Mouse (Mus musculus) liver, adult 10 weeks (tissue): ENCODE measurements around the gene B3gnt9. TPM values are rescaled to one million over a fixed set of nuclear protein-coding genes. Genes with fewer than 3 reads are reported as not detected.

ENCODE experiments used
- polyA plus RNA-seq: library from polyadenylated mRNA; stranded (reverse); fragments of 350-450 nt; fragmentation: Illumina TruSeq; extraction: RNeasy Lipid Tissue Mini Kit (QIAGEN cat#74804); gene quantifications from one replicate; pipeline ENCODE4 v1.2.3, GENCODE M21; 2014; ENCODE audit warnings: low read depth, low replicate concordance

B3gnt9 gene
- polyA plus RNA-seq, result not detected

DNA sequence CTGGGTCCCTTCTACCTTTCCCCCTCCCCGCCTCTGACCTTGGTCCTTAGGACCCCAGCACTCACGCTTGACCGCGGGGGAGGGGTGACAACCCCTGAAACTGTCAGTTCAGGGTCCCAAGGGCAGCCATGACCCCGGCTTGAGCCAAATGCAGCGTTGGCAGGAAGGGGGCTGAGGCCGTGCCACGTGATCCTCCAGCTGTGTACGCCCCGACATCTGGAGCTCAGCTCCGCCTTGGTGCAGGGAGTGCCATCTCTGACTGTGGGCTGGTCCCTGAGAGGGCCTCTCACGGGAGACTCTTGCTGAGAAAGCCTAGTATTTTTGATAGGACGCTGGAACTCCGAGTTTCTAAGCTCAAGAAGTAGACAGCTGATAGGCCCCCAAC is at the start of gene B3gnt9:
TSS of gene B3gnt9 (minus strand) at position 188 of the 385 bp plus-strand sequence.

DNA sequence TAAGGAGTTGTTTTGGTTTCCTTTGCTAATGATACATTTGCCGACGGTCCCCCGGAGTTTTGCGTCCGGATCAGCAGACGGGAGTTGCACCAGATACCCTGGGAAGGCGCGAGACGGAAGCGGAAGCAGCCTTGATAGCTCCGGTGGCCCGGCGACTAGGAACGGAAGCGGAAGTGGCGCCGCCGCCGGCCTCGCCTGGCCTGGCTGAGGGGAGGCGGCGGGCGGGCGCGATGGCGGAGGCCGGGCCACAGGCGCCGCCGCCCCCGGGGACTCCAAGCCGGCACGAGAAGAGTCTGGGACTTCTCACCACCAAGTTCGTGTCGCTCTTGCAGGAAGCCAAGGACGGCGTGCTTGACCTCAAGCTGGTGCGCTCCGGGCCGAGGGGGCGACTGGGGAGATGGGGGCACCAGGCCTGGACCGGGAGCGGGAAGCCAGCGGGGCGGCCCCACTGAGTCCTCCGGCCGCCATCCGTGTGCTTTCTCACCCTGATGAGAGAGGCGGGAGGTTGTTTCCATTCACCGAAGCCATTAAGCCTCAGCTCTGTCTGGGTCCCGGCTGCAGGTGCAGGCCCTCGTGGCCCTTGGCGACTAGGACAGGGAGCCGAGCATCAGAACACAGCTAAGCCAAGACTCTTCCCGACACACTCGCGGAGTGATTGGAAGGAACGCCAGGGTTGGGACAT is 42.7 kb upstream of the B3gnt9 start, which contains the start of gene E2f4:
TSS of gene E2f4 (plus strand) at position 153 of the 682 bp plus-strand sequence.

DNA sequence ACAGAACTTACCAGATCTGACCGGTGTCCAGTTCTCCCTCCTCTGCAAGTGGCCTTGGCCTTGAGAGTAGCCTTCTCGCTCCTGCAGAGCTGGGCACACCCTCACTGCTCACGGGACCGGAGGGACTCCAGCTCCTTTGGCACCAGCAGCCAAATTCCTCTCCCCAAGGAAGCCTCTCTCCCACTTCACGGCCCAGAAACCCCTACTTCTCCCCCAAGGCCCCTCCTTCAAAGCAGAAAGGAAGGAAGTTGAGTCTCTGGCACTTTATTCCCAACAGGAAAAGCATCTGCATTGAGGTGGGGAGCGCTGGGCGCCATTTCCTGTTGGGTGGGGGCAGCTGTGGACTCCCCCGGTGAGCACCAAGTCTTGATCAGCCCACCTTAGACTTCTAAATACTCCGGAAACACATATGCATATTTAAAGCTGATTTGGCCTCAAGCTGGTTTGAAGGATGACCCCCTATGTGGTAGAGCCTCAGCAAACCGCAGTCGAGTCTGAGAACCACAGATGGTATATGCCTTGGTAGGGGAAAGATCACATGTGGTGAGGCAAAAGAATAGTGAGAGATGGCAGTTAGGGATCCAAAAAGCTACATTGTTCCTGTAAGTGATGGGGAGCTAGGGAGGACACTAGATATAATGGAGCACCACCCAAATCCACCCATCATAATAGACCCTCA is 41.1 kb upstream of the B3gnt9 start, which contains the start of gene Exoc3l:
TSS of gene Exoc3l (minus strand) at position 207 of the 679 bp plus-strand sequence.

DNA sequence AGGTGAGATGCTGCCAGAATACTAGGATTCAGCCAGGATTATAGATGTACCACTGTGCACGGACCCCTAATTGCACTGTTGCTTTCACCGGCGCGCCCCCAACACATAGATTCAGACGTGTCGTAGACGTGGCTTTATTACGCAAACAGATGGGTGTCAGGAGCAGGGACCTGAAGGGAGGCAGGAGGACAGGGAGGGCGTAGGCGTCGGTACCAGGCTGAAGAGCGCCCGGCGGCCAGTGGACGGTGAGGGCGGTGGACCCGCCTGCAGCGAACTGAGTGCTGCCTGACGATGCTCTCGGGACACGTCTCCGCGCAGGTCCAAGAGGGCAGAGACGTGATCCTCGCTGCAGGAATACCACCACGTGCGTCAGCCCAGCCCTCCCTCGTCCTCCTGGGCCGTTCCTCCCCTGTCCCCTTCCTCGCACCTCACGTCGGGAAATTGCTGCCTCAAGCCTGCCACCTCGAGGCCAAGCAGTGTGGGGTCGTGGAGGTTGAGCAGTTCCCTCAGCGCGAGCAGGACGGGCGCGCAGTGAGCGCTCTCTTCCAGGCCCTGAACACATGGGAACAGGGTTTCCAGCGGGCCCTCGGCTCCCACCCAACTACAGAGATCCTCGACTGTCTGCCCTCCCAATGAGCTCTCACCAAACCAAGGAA is 35.0 kb upstream of the B3gnt9 start, which contains the start of gene 4931428F04Rik:
TSS of gene 4931428F04Rik (minus strand) at position 60 of the 656 bp plus-strand sequence.

DNA sequence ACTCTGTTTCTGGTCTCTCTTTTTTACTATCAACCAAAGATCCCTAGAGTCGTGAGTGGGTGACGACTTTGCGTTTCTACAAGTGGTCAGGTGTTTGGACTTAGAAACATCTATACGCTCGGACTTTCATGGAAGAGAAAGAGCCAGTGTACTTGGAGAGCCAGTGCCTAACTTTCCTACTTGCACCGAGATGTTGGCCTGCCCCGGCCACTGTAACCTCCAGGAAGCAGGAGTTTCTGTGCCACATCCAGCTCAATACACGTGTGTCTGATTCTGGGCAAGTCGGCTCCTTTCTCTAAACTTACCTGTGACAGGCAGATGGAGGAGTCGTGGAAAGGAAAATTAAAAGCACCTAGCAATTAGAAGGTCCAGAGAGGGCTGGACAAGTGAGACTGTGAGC is 20.9 kb upstream of the B3gnt9 start, which contains the start of gene Nol3:
TSS of gene Nol3 (plus strand) at position 301 of the 400 bp plus-strand sequence.

DNA sequence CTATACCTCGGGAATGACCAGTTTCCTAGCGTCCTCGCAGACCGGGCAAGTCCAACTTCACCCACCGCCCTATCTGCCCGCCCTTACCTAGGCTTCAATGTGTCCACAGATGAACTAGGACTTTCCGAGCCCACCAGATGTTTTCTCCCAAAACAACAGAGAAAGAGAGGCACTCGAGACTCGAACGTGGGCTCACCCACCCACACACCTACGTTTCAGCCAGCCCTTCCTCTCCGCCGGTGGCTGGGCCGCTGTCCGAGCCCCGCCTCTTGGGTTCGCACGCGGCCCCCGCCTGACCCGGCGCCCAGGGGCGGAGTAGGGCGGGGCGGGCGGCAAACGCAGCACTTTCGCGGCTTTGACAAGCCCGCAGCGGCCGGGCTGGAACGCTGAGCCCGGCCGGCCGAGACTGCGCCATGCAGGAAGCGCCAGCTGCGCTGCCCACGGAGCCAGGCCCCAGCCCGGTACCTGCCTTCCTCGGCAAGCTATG is 14.6 kb upstream of the B3gnt9 start, which contains the start of gene Hsf4:
TSS of gene Hsf4 (plus strand) at position 341 of the 487 bp plus-strand sequence.

DNA sequence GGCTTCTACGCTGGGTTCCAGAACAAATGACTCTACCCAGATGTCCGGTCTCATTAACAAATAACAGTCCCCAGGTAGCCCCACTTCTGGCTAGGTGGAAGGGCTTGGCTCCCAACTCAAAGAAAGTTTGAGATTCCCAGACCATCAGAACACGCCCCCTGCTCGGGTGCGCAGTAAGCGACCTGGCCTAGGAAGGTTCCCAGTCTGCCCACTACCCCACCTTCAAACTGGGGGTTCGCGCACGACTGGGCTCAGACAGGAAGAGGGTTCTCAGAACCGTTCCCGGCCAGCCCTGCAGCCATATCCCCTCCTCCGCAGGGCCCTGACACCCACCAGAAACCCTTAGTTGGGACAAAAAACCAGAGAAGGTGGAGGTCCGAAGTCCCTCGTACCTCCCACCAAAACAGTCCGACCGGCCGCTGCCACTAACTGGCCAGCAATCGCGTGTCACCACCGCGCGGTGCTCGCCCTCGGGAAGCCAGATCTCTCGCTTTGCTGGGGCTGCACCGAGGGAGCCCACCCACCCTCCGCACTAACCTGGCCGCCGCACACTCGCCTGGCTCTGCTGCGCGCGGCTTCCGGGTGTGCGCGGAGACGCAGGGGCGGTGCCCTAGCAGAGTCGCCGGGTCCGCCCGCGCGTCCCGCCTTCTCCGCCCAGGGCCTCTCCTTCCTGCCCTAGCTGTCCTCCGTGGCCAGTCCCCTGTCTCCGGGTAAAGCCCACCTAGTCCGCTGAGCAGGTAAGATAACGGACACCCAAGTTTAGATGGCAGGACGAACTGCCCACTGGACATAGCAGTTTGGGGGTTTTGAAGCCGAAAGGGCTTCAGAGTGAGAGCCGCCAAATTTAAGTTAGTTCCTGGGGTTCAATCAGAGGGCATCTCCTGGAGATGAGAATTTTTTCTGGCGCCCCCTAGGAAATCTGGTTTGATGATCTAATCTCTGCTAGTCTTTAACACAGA is 9.3 kb upstream of the B3gnt9 start, which contains the start of the genes Tradd and Fbxl8:
TSS of gene Tradd (minus strand) at position 586 of the 959 bp plus-strand sequence.
TSS of gene Fbxl8 (plus strand) at position 625 of the 959 bp plus-strand sequence.

DNA sequence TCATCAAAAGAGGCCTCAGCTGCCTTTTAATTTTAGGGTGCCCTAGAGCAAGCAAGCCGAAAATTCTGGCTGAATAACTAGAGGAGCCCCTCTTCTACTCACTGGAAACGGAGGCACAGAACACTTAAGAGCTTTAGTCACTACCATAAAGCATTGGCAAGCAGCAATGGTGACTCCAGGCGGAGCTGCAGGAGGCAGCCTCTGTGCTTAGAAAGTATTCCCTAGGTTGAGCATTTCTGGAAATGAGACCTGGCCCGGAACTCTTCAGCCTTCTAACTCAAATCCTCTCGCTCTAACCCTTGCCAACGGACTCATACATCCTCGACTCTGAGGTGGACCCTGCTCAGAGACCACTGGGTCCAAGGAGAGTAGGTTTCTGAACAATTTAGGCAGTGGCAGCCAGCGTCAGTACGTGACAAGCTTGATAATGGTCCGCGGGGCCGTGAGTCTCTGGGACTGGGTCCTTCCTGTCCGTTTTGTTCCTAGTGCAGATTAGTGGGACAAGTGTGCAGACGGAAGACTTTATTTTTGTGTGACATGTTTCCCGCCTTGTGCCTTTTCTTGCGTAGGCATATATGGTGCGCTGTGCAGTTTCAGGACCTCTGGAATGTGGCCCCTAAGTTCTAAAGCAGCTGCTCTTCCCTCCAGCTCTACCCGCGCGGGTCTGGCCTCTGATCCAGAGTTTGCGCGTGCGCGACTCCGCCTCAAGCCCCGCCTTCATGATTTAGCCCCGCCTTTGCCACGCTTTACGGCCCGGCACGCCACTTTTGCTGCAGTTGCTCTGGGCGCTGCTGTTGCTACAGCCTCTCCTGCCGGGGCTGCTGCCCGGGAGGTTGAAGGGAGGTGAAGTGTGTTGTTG is 30.3 kb downstream of the B3gnt9 start, which contains the start of gene D230025D16Rik:
TSS of gene D230025D16Rik (plus strand) at position 733 of the 859 bp plus-strand sequence.

Other genes starting within 250 kb of the B3gnt9 start
- 886 TPM for gene Ces3a, start 206.6 kb downstream of the B3gnt9 start, polyA plus RNA-seq
- gene Ces3b, start 171.4 kb downstream of the B3gnt9 start, polyA plus RNA-seq, result 265 TPM
- gene Ces4a, start 123.4 kb downstream of the B3gnt9 start, polyA plus RNA-seq, result 0.56 TPM
- gene Cbfb, start 84.5 kb downstream of the B3gnt9 start, polyA plus RNA-seq, result 31.0 TPM
- gene D230025D16Rik, start 30.0 kb downstream of the B3gnt9 start, polyA plus RNA-seq, result 44.6 TPM
- gene Tradd, start 9.5 kb upstream of the B3gnt9 start, polyA plus RNA-seq, result 0.82 TPM
- gene Fbxl8, start 9.5 kb upstream of the B3gnt9 start, polyA plus RNA-seq, result 0.21 TPM
- gene Hsf4, start 14.6 kb upstream of the B3gnt9 start, polyA plus RNA-seq, result not detected
- gene Nol3, start 21.0 kb upstream of the B3gnt9 start, polyA plus RNA-seq, result 0.24 TPM
- 0.21 TPM for gene 4931428F04Rik, start 34.7 kb upstream of the B3gnt9 start, polyA plus RNA-seq
- gene Exoc3l, start 40.9 kb upstream of the B3gnt9 start, polyA plus RNA-seq, result not detected
- 4.1 TPM for gene E2f4, start 42.5 kb upstream of the B3gnt9 start, polyA plus RNA-seq
- gene Elmo3, start 50.4 kb upstream of the B3gnt9 start, polyA plus RNA-seq, result 3.2 TPM
- 0.24 TPM for gene Lrrc29, start 71.1 kb upstream of the B3gnt9 start, polyA plus RNA-seq
- 17.8 TPM for gene Tmem208, start 71.2 kb upstream of the B3gnt9 start, polyA plus RNA-seq
- 0.13 TPM for gene Fhod1, start 92.8 kb upstream of the B3gnt9 start, polyA plus RNA-seq
- gene Slc9a5, start 93.7 kb upstream of the B3gnt9 start, polyA plus RNA-seq, result not detected
- gene Plekhg4, start 118.1 kb upstream of the B3gnt9 start, polyA plus RNA-seq, result not detected
- gene Kctd19, start 158.3 kb upstream of the B3gnt9 start, polyA plus RNA-seq, result not detected
- not detected for gene Lrrc36, start 158.4 kb upstream of the B3gnt9 start, polyA plus RNA-seq
- gene Tppp3, start 216.4 kb upstream of the B3gnt9 start, polyA plus RNA-seq, result not detected
- 0.29 TPM for gene Zdhhc1, start 241.7 kb upstream of the B3gnt9 start, polyA plus RNA-seq